Mouse (Mus musculus) bone marrow, adult 2 months (tissue): ENCODE results near the gene Myl7.

Experiments
- CTCF ChIP-seq: fragments of 200-500 bp; IDR thresholded peaks from 2 replicates; pipeline ENCODE4 v1.5.1; 2011; ENCODE audit warnings: low read length, control low read depth; ENCODE audit not compliant: control insufficient read depth, insufficient read depth
- POLR2A ChIP-seq: fragments of 200-500 bp; IDR thresholded peaks from 2 replicates; pipeline ENCODE4 v1.6.1; 2011; ENCODE audit warnings: low read depth, mild to moderate bottlenecking, control low read depth, low read length, borderline replicate concordance; ENCODE audit not compliant: control insufficient read depth

- TF ChIP-seq CTCF (no peak), POLR2A (no peak)
These were observed 17.6 kb upstream of the Myl7 start for GRCm38 (mm10) chr11:5916178-5916548.
